Mouse (Mus musculus) CH12.LX (cell line): ENCODE measurements at regions not wholly inside any gene's neighbourhood (a gene's known extent, or its start where the extent isn't known, plus 50 kb on each side); places are given as distances from the start of the nearest gene placed in this dataset.

Experiments
- DNase-seq: peaks from one replicate; pipeline ENCODE4 v3.0.0-alpha.2; 2013; ENCODE audit errors: extremely low read depth
- H3K27ac ChIP-seq: 2 replicates; pipeline ENCODE4 v1.5.1; 2012; ENCODE audit warnings: low read depth, mild to moderate bottlenecking, control low read depth, moderate library complexity; ENCODE audit not compliant: insufficient read depth
- H3K27me3 ChIP-seq: replicated peaks from 2 replicates; pipeline ENCODE3; 2012; ENCODE audit warnings: inconsistent platforms
- H3K36me3 ChIP-seq, 2 experiments: replicated peaks in 1 of 2; 2 replicates each; pipeline versions ENCODE3 to v1.6.1; 2012; ENCODE audit warnings: inconsistent platforms in 1 of 2, low read length in 1 of 2, mild to moderate bottlenecking in 1 of 2, mixed read lengths in 1 of 2, moderate library complexity in 1 of 2; ENCODE audit not compliant: control insufficient read depth in 1 of 2, insufficient read depth in 1 of 2
- H3K4me1 ChIP-seq, 2 experiments: 2 replicates each; pipeline ENCODE4 v1.6.1; 2012; ENCODE audit warnings: inconsistent platforms in 1 of 2, moderate library complexity in 1 of 2; ENCODE audit not compliant: insufficient read depth in 2 of 2, control insufficient read depth in 1 of 2
- H3K4me2 ChIP-seq: 2 replicates; pipeline ENCODE4 v1.6.1; 2012; ENCODE audit warnings: low read depth, mild to moderate bottlenecking, control low read depth; ENCODE audit not compliant: poor library complexity, insufficient read depth, severe bottlenecking
- H3K4me3 ChIP-seq, 3 experiments: fragments of 150-350 bp in 1 of 3; sonication (generic) in 1 of 3; replicated peaks in 1 of 3; 2 replicates each; pipeline versions ENCODE3 to v1.5.1; 2011 to 2012; ENCODE audit warnings: low read depth in 2 of 3, low read length in 2 of 3, mild to moderate bottlenecking in 2 of 3, moderate library complexity in 2 of 3, control low read depth in 1 of 3, improper control_type of control experiment in 1 of 3, inconsistent platforms in 1 of 3, mixed read lengths in 1 of 3; ENCODE audit not compliant: poor library complexity in 1 of 3
- H3K79me2 ChIP-seq: replicated peaks from 2 replicates; pipeline ENCODE4 v1.6.1; 2012; ENCODE audit warnings: mild to moderate bottlenecking, moderate library complexity; ENCODE audit not compliant: control insufficient read depth, poor library complexity, insufficient read depth, severe bottlenecking; ENCODE audit errors: extremely low read depth
- H3K9ac ChIP-seq: 2 replicates; pipeline ENCODE4 v1.6.1; 2012; ENCODE audit warnings: low read depth, mild to moderate bottlenecking, control low read depth, moderate library complexity; ENCODE audit not compliant: insufficient read depth
- H3K9me3 ChIP-seq: replicated peaks from 2 replicates; pipeline ENCODE3; 2012; ENCODE audit warnings: low read length, inconsistent platforms, mixed read lengths
- CHD2 ChIP-seq: IDR thresholded peaks from 2 replicates; pipeline ENCODE4 v1.6.1; 2011; ENCODE audit warnings: low read length, improper control_type of control experiment
- CTCF ChIP-seq, 2 experiments: IDR thresholded peaks in 1 of 2; conservative IDR thresholded peaks in 1 of 2; 2 replicates each; pipeline ENCODE4 v1.5.1; 2011 to 2012; ENCODE audit warnings: low read depth in 2 of 2, low read length in 2 of 2, improper control_type of control experiment in 1 of 2, inconsistent platforms in 1 of 2, mild to moderate bottlenecking in 1 of 2, moderate library complexity in 1 of 2
- E2F4 ChIP-seq: IDR thresholded peaks from 2 replicates; pipeline ENCODE4 v1.6.1; 2011; ENCODE audit warnings: low read depth, low read length, improper control_type of control experiment; ENCODE audit not compliant: insufficient replicate concordance
- HCFC1 ChIP-seq: IDR thresholded peaks from 2 replicates; pipeline ENCODE4 v1.6.1; 2012; ENCODE audit warnings: low read depth, mild to moderate bottlenecking, inconsistent platforms, low read length, improper control_type of control experiment
- JUN ChIP-seq: IDR thresholded peaks from 2 replicates; pipeline ENCODE4 v1.6.1; 2011; ENCODE audit warnings: low read depth, mild to moderate bottlenecking, low read length, improper control_type of control experiment, moderate library complexity; ENCODE audit not compliant: insufficient read depth
- KAT2A ChIP-seq: IDR thresholded peaks from 2 replicates; pipeline ENCODE4 v1.6.1; 2012; ENCODE audit warnings: low read length, improper control_type of control experiment, inconsistent platforms; ENCODE audit not compliant: insufficient replicate concordance
- MAX ChIP-seq: IDR thresholded peaks from 2 replicates; pipeline ENCODE4 v1.6.1; 2011; ENCODE audit warnings: low read length, improper control_type of control experiment
- MEF2A ChIP-seq: IDR thresholded peaks from 2 replicates; pipeline ENCODE4 v1.6.1; 2014; ENCODE audit warnings: low read depth, mild to moderate bottlenecking, inconsistent platforms, low read length, improper control_type of control experiment, borderline replicate concordance
- NELFE ChIP-seq: IDR thresholded peaks from 2 replicates; pipeline ENCODE4 v1.6.1; 2011; ENCODE audit warnings: low read depth, low read length, improper control_type of control experiment
- NRF1 ChIP-seq: IDR thresholded peaks from 2 replicates; pipeline ENCODE4 v1.6.1; 2014; ENCODE audit warnings: low read depth, mild to moderate bottlenecking, inconsistent platforms, low read length, improper control_type of control experiment, moderate library complexity
- PAX5 ChIP-seq: IDR thresholded peaks from 2 replicates; pipeline ENCODE4 v1.6.1; 2012; ENCODE audit warnings: low read length, inconsistent platforms, mixed read lengths
- POLR2A ChIP-seq: IDR thresholded peaks from 2 replicates; pipeline ENCODE4 v1.6.1; 2011; ENCODE audit warnings: low read depth, mild to moderate bottlenecking, improper control_type of control experiment, low read length
- TBP ChIP-seq: conservative IDR thresholded peaks from 2 replicates; pipeline ENCODE4 v1.6.1; 2011; ENCODE audit warnings: low read depth, low read length, improper control_type of control experiment
- TCF12 ChIP-seq: IDR thresholded peaks from 2 replicates; pipeline ENCODE4 v1.6.1; 2014; ENCODE audit warnings: low read depth, mild to moderate bottlenecking, inconsistent platforms, low read length, improper control_type of control experiment
- ZKSCAN1 ChIP-seq: IDR thresholded peaks from 2 replicates; pipeline ENCODE4 v1.6.1; 2012; ENCODE audit warnings: low read depth, inconsistent platforms, low read length, improper control_type of control experiment, borderline replicate concordance
- ZMIZ1 ChIP-seq: IDR thresholded peaks from 2 replicates; pipeline ENCODE4 v1.6.1; 2012; ENCODE audit warnings: low read depth, mild to moderate bottlenecking, inconsistent platforms, low read length, improper control_type of control experiment
- ZNF384 ChIP-seq: IDR thresholded peaks from 2 replicates; pipeline ENCODE4 v1.6.1; 2012; ENCODE audit warnings: low read depth, low read length, improper control_type of control experiment, inconsistent platforms
- dilution Hi-C: fragments of 300-500 bp; cut with MboI; formaldehyde crosslinking; loops from 2 replicates; pipeline ENCODE4 v1.14.3; 2020; ENCODE audit warnings: low sequenced_read_pairs; ENCODE audit not compliant: extremely low pct_unique_long_range_greater_than_20kb, extremely low pct_ligation_motif_present
- in situ Hi-C: fragments of 300-500 bp; cut with MboI; formaldehyde crosslinking; loops from 3 replicates; pipeline ENCODE4 v1.14.3; 2019; ENCODE audit warnings: low sequenced_read_pairs, low pct_ligation_motif_present, low pct_unique_long_range_greater_than_20kb, mixed read lengths

- DNase-seq = no peak
- Histone ChIP-seq H3K9me3 (peaks cover 53% of the 10 kb centered on the region), H3K4me1 (no peaks in the 10 kb centered on the region)
- TF ChIP-seq PAX5 = no peak
- no peak for TF ChIP-seq NELFE
- no peak for TF ChIP-seq KAT2A
- no peak for TF ChIP-seq CHD2
- no peak for TF ChIP-seq ZNF384
- no peak for TF ChIP-seq JUN
- TF ChIP-seq NRF1 = no peak
- TF ChIP-seq ZKSCAN1 = no peak
- TF ChIP-seq E2F4 = no peak
- TF ChIP-seq POLR2A = no peak
- no peak for TF ChIP-seq TCF12
- TF ChIP-seq TBP = no peak
- TF ChIP-seq, all 38 proteins: peak for 0
- dilution Hi-C loops = no loop called here
- Histone ChIP-seq H3K27ac (no peak overlapping the region), H3K79me2 (no peaks in the 10 kb centered on the region), H3K36me3 (no peaks in the 10 kb centered on the region), H3K4me2 (no peak overlapping the region), H3K4me3 (no peak overlapping the region), H3K27me3 (no peaks in the 10 kb centered on the region), H3K9ac (no peak overlapping the region)
- in situ Hi-C loops = no loop called here
Observed at GRCm38 (mm10) chr12:5805731-5806130, 430.2 kb upstream of the Klhl29 start.

GRCm38 (mm10) chr12:5793051-5793450 is 417.6 kb upstream of the Klhl29 start:
- DNase-seq = no peak
- Histone ChIP-seq H3K4me3 (no peak overlapping the region), H3K9me3 (peaks cover 30% of the 10 kb centered on the region), H3K79me2 (no peaks in the 10 kb centered on the region), H3K36me3 (no peaks in the 10 kb centered on the region), H3K27me3 (no peaks in the 10 kb centered on the region), H3K4me2 (no peak overlapping the region), H3K9ac (no peak overlapping the region), H3K27ac (no peak overlapping the region), H3K4me1 (no peaks in the 10 kb centered on the region)
- TF ChIP-seq JUN (no peak), TCF12 (no peak), POLR2A (no peak), NELFE (no peak), MEF2A (no peak), ZMIZ1 (no peak), CTCF (conservative IDR thresholded peaks at IDR 0.05 in 1 of 2, IDR thresholded peaks at IDR 0.05 in 1 of 2; ENCODE audit: low read depth in 2 of 2, low read length in 2 of 2) (no peak), HCFC1 (no peak), ZKSCAN1 (no peak), MAX (no peak)
- in situ Hi-C loops (no loop called here), dilution Hi-C loops (no loop called here)
